Mouse (Mus musculus): Measurements from ENCODE around the gene Pacsin1. TPM values are rescaled to one million over a fixed set of nuclear protein-coding genes. Genes with fewer than 3 reads are reported as not detected.

The Pacsin1 gene
- polyA plus RNA-seq, 1 experiment from 2014 or later: 11.0 TPM

DNA sequence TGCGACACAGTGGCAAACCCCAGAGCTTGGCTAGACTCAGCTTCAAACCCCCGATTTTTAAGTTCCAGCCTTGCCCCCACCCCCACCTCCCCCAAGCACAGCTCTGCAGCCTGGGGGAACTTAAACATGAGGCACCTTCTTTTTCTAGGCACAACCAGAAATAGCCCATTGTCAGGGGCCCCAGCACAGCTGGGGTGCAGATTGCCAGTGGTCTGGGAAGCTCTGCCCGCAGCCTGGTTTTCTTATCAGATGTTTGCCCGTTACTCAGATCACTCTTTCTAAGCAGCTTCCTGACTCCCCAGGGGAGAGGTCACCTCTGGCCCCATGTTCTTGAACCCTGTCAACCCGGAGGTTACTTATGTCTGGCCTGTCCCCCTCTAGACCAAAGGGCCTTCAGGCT, 1.1 kb downstream of the Pacsin1 start:
- no peaks in the 10 kb centered on the region for H3K9me3 ChIP-seq (replicated peaks)
- WGBS: 16% methylated on average over 5 of the region's 5 CpGs
- H3K27ac ChIP-seq: no peak overlapping the region
- H3K27me3 ChIP-seq: peaks cover 42% of the 10 kb centered on the region
- no peak for ATAC-seq (ENCODE audit: low FRiP score)
- no peak overlapping the region for H3K9ac ChIP-seq
- peaks cover 20% of the 10 kb centered on the region for H3K4me1 ChIP-seq
- H3K4me3 ChIP-seq: peak overlapping the region; percentile 58
- no peaks in the 10 kb centered on the region for H3K36me3 ChIP-seq
- H3K4me2 ChIP-seq (replicated peaks): peak overlapping the region; percentile 94

DNA sequence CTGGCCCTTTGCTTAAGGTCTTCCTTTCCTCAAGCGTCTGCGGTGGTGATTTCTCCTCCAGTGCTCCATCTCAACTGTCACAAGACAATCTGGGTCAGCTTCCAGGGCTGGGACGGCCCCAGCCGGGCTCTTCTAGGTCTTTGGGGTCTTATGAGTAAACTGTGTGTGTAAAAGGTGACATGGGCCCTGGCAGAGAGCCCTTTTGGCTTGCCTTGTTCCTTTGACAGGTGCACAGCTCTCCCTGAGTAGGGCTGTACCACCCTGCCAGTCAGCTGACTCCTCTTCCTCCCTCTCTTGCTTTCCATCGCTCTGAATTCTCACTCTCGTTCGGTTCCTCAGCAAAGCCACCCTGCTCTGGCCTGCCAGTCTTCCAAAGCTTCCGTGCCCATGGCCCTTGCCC, 1.8 kb downstream of the Pacsin1 start:
- Histone ChIP-seq H3K36me3 (no peaks in the 10 kb centered on the region), H3K9me3 (replicated peaks) (no peaks in the 10 kb centered on the region), H3K27ac (no peak overlapping the region), H3K4me2 (replicated peaks) (no peak overlapping the region), H3K27me3 (peaks cover 42% of the 10 kb centered on the region), H3K9ac (no peak overlapping the region), H3K4me1 (peaks cover 20% of the 10 kb centered on the region), H3K4me3 (no peak overlapping the region)
- WGBS: 68% methylated on average over 8 of the region's 8 CpGs
- ATAC-seq (ENCODE audit: low FRiP score): no peak

DNA sequence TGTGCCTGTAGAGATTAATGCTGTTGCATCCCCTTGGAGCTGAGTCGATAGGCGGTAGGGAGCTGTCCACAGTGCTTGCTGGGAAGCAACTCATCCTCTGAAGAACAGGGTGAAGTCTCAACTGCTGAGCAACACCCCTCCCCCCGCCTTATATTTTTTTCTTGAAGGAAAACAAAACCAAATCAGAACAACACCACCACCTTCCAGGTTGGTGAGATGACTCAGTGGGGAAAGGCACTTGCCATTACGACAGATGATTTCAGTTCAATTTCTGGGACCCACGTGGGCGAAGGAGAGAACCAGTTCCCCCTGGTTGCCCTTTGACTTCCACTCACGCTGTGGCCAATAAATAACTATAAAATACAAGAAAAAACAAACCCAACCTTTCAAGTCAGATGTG, 3.5 kb downstream of the Pacsin1 start:
- peaks cover 37% of the 10 kb centered on the region for H3K27me3 ChIP-seq
- H3K4me1 ChIP-seq: peaks cover 20% of the 10 kb centered on the region
- 73% methylated on average over 7 of the region's 7 CpGs for WGBS
- H3K27ac ChIP-seq: no peak overlapping the region
- no peak for ATAC-seq (ENCODE audit: low FRiP score)
- H3K4me3 ChIP-seq: no peak overlapping the region
- H3K36me3 ChIP-seq: no peaks in the 10 kb centered on the region
- H3K9ac ChIP-seq: no peak overlapping the region
- no peak overlapping the region for H3K4me2 ChIP-seq (replicated peaks)
- no peaks in the 10 kb centered on the region for H3K9me3 ChIP-seq (replicated peaks)

DNA sequence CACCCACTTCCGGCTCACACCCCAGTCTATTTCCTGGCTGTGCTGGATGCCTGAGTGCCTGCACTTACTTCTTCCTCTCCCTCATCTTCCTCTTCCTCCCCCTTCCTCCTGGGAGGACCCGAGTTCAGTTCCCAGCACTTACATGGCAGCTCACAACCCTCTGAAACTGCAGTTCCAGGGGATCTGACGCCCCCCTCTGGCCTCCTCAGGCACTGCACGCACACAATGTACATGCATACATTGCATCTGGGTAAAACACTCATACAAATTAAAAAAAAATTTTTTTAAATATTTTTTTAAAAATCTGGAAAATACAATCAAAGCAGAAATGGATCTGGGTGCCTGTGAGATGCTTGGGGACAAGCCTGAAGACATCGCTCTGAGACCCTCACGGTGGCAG, 16.4 kb downstream of the Pacsin1 start:
- no peaks in the 10 kb centered on the region; the same call in 1 of the 2 replicates for H3K4me1 ChIP-seq
- no peak overlapping the region for H3K4me3 ChIP-seq
- WGBS: 88% methylated on average over 6 of the region's 6 CpGs
- H3K9me3 ChIP-seq (replicated peaks): no peaks in the 10 kb centered on the region
- H3K9ac ChIP-seq: no peak overlapping the region
- ATAC-seq (ENCODE audit: low FRiP score): no peak
- H3K4me2 ChIP-seq (replicated peaks): no peak overlapping the region
- no peaks in the 10 kb centered on the region for H3K36me3 ChIP-seq
- no peak overlapping the region for H3K27ac ChIP-seq
- H3K27me3 ChIP-seq: no peaks in the 10 kb centered on the region

DNA sequence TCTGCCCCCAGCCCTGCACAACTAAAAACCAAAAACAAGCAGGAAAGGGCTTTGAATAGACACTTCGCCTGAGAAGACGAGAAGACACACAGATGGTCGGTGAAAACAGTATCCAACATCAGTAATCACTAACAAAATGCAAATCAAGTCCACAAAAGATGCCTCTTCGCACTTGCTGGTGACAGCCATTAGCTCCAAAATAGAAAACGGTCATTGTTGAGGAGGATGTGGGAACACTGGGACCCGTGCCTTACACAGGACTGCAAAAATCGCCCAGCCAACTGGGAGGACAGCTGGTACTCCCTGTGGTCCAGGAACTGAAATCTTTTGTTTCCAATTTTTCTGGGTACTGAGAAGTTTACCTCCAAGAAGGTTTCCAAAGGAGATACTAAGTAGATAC, 18.6 kb downstream of the Pacsin1 start:
- WGBS: 55% methylated on average over 7 of the region's 7 CpGs
- H3K4me1 ChIP-seq: peaks cover 6% of the 10 kb centered on the region
- no peaks in the 10 kb centered on the region for H3K27me3 ChIP-seq
- no peak overlapping the region for H3K4me2 ChIP-seq (replicated peaks)
- no peaks in the 10 kb centered on the region for H3K36me3 ChIP-seq
- no peak overlapping the region for H3K4me3 ChIP-seq
- no peak for ATAC-seq (ENCODE audit: low FRiP score)
- no peak overlapping the region for H3K9ac ChIP-seq
- H3K9me3 ChIP-seq (replicated peaks): no peaks in the 10 kb centered on the region
- H3K27ac ChIP-seq: no peak overlapping the region

DNA sequence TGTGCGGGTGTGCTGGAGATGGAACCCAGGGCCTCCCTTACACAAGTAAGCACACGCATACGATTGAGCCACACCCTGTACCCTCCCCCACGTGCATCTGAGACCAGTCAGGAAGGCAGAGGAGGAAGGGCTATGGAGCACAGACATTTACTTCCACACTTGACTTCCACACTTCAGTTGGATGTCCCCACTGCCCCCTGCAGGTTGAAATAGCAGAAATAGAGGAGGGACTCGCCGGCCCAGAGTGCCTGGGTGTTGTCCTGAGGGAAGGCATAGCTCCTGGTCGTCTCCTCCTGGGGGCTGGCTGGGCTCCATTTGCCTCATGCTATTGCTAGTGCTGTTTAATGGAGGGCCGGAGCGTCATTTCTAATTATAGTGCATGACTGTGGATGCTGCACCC, 20.1 kb downstream of the Pacsin1 start:
- Histone ChIP-seq H3K9me3 (replicated peaks) (no peaks in the 10 kb centered on the region), H3K4me1 (peaks cover 19% of the 10 kb centered on the region), H3K27me3 (no peaks in the 10 kb centered on the region), H3K4me2 (replicated peaks) (no peak overlapping the region), H3K36me3 (no peaks in the 10 kb centered on the region), H3K9ac (no peak overlapping the region), H3K4me3 (no peak overlapping the region), H3K27ac (no peak overlapping the region)
- WGBS: 70% methylated on average over 9 of the region's 9 CpGs
- ATAC-seq (ENCODE audit: low FRiP score): no peak

DNA sequence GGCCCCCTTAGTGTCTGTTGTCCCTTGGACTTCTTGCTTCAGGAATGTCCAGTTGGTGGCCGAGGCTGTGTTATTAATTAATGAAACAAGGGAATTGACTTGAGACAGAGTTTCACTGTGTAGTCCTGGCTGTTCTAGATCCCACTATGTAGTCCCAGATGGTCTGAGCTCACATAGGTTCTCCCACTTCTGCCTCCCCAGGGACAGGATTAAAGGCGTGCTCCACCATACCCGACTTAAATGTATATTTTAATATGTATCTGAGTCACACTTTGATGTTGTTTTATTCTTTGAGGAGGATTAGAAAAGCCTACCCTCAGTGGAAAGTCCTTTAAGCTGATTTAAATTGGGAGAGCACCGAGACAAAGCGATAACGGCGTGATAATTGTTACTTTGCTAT, 21.0 kb downstream of the Pacsin1 start:
- no peak overlapping the region for H3K9ac ChIP-seq
- no peaks in the 10 kb centered on the region for H3K27me3 ChIP-seq
- H3K4me1 ChIP-seq: peaks cover 19% of the 10 kb centered on the region
- WGBS: 78% methylated on average over 7 of the region's 7 CpGs
- no peaks in the 10 kb centered on the region for H3K36me3 ChIP-seq
- ATAC-seq (ENCODE audit: low FRiP score): no peak
- no peak overlapping the region for H3K4me3 ChIP-seq
- H3K9me3 ChIP-seq (replicated peaks): no peaks in the 10 kb centered on the region
- no peak overlapping the region for H3K27ac ChIP-seq
- no peak overlapping the region for H3K4me2 ChIP-seq (replicated peaks)

DNA sequence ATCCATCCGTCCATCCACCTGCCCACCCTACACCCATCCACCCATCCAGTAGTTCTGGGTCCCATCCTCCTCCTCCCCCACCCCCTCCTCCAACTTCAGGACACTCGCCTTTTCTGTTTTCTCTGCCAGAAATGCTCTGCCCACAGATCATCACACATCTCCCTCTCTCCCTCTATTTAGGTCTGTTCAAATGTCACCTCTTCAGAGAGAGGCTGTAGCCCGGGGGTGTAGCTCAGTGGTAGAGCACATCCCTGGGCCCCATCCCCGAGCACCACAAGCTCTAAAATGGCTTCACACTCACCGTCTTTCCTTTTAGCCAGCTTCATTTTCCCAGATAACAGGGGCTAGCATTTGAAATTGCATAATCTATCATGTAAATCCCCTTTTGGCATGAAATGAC, 22.4 kb downstream of the Pacsin1 start:
- Histone ChIP-seq H3K4me2 (replicated peaks) (no peak overlapping the region), H3K27me3 (peaks cover 2% of the 10 kb centered on the region; the same call in 1 of the 2 replicates), H3K27ac (0 out of 2 replicates have a peak overlapping the region, but pooled peaks have one; percentile 4), H3K36me3 (no peaks in the 10 kb centered on the region), H3K9ac (no peak overlapping the region), H3K4me1 (peaks cover 19% of the 10 kb centered on the region), H3K4me3 (no peak overlapping the region), H3K9me3 (replicated peaks) (no peaks in the 10 kb centered on the region)
- 81% methylated on average over 5 of the region's 5 CpGs for WGBS
- no peak for ATAC-seq (ENCODE audit: low FRiP score)

DNA sequence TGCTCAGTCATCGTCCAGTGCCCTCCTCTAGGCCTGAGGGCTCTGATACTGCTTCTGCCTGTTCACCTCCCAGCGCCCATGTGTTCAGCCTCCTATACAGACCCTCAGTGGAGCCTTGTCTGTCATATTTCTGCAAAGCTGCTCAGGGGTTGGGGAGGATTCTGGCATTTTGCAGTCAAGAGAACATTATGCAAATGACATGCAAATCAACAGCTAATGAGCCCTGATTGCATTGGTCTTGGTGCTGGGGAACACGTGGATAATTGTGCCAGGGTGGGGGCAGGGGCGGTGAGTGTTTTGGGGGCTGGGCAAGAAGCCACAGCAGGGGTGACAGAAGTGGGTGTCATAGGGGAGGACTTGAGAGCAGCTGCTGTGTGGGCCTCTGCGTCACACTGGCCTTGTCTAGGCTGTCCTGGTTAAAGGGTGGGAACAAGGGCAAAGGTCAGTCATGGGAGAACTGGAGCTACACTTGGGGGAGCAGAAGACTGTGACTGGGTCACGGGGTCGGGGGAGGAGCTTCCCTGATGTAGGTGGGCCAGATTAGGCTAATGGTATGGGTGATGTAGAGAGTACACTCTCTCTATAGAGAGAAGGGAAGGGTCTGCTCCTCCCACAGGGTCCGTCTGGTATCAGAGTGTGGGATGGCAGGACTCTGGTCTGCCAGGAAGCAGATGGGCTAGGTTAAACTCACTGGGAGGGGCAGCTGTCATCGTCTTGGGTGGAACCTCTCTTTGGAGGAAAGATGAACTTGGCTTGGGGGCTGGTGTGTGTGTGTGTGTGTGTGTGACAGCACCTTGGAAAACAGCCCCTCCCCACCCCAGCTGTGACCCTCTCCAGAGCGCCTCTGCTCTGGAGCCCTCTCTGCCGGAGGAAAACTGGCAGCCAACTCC, 23.9 kb downstream of the Pacsin1 start:
- Histone ChIP-seq H3K4me2 (replicated peaks) (0 out of 2 replicates have a peak overlapping the region, but pooled peaks have one; percentile 3), H3K36me3 (no peaks in the 10 kb centered on the region), H3K27me3 (peaks cover 13% of the 10 kb centered on the region), H3K4me1 (peaks cover 19% of the 10 kb centered on the region), H3K4me3 (no peak overlapping the region), H3K9ac (0 out of 2 replicates have a peak overlapping the region, but pooled peaks have one; percentile 32), H3K27ac (peak overlapping the region; percentile 88), H3K9me3 (replicated peaks) (no peaks in the 10 kb centered on the region)
- peak; percentile 81 for ATAC-seq (ENCODE audit: low FRiP score)
- 30% methylated on average over 11 of the region's 11 CpGs for WGBS

DNA sequence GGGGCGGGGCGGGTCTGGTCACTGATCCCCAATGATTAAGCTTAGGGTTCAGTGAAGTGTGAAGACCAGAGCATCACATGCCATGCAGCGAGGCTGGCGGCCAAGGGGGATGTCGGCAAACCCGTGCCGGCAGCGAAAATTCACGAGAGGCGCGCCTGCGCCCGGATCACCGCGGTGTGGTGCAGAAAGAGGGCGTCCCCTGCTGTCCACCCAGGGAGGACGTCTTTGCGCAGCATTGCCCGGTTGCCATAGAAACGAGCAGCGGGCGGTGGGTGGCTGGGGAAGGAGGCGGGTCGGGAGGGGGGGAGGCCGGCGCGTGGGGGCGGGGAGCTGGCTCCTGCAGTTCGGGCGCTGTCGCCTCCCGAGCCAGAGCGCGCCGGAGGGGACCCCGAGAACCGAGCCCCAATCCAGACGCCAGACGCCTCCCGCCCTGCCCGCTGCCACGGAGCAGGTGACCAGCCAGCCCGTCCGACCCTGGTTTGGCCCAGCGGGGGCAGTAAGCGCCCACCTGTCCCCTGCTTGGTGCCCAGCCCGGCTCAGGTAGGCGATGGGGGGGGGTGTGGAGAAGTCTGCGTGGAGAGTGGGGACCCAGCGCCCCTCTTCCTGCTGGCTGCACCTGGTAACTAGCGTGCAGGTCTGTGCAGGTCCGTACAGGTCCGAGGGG, 29.7 kb downstream of the Pacsin1 start:
- peak overlapping the region; percentile 38 for H3K4me3 ChIP-seq
- H3K4me1 ChIP-seq: peaks cover 28% of the 10 kb centered on the region
- no peak overlapping the region for H3K27ac ChIP-seq
- peaks cover 45% of the 10 kb centered on the region for H3K27me3 ChIP-seq
- H3K9me3 ChIP-seq (replicated peaks): no peaks in the 10 kb centered on the region
- no peaks in the 10 kb centered on the region for H3K36me3 ChIP-seq
- peak overlapping the region; percentile 61 for H3K4me2 ChIP-seq (replicated peaks)
- WGBS: 1% methylated on average over 46 of the region's 53 CpGs
- ATAC-seq (ENCODE audit: low FRiP score): peak; percentile 67
- H3K9ac ChIP-seq: peak overlapping the region; percentile 51

DNA sequence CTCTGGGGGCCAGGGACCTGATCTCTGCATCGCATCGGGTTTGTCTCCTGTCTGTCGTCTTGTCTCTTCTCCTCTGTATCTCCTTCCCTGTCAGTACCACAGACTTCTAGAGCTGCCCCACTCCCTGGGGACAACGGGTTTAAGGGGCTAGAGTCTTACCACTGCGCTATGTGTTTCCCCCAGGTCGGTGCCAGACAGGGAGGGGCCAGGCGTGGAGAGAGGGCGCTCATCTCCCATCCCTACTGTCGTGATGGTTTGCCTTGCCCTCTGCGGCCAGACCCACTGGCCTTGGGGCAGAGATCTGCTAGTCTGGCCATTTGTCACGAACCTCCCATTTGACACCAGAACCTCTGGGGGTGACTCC, 30.2 kb downstream of the Pacsin1 start:
- H3K27me3 ChIP-seq: peaks cover 45% of the 10 kb centered on the region
- ATAC-seq (ENCODE audit: low FRiP score): peak; percentile 35
- H3K9me3 ChIP-seq (replicated peaks): no peaks in the 10 kb centered on the region
- H3K4me3 ChIP-seq: peak overlapping the region; percentile 38
- H3K27ac ChIP-seq: no peak overlapping the region
- 3% methylated on average over 11 of the region's 11 CpGs for WGBS
- H3K4me2 ChIP-seq (replicated peaks): peak overlapping the region; percentile 61
- H3K36me3 ChIP-seq: no peaks in the 10 kb centered on the region
- peak overlapping the region; percentile 51 for H3K9ac ChIP-seq
- H3K4me1 ChIP-seq: peaks cover 25% of the 10 kb centered on the region

DNA sequence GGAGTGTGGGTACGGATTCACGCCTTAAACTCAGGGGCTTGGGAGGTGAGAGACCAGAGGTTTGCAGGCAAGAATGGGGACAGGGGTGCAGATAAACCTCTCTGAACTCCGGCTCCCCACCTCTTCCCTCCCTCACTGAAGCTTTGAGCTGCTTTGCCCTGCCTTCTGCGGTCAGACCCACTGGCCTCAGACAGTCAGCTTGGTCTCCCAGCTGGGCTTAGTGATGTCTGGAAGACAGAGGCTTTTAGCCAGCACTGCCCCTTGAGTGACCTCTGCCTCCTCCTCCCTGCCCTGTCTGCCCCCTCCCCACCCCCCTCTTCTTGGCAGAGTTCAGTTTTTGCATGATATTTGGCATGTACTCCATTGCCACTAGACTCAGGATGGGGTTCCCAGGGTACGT, 31.1 kb downstream of the Pacsin1 start:
- ATAC-seq (ENCODE audit: low FRiP score): no peak
- 30% methylated on average over 5 of the region's 5 CpGs for WGBS
- Histone ChIP-seq H3K27ac (no peak overlapping the region), H3K9me3 (replicated peaks) (no peaks in the 10 kb centered on the region), H3K9ac (no peak overlapping the region), H3K36me3 (no peaks in the 10 kb centered on the region), H3K27me3 (peaks cover 45% of the 10 kb centered on the region), H3K4me1 (peaks cover 32% of the 10 kb centered on the region), H3K4me3 (no peak overlapping the region), H3K4me2 (replicated peaks) (peak overlapping the region; percentile 61; the same call in 1 of the 2 replicates)

Data from hindbrain, embryonic 12.5 days (tissue).